Mouse (Mus musculus): ENCODE data around the gene Esp22. TPM values are rescaled to one million over a fixed set of nuclear protein-coding genes. Genes with fewer than 3 reads are reported as not detected.

The Esp22 gene
- total RNA-seq (2023) = not detected

DNA sequence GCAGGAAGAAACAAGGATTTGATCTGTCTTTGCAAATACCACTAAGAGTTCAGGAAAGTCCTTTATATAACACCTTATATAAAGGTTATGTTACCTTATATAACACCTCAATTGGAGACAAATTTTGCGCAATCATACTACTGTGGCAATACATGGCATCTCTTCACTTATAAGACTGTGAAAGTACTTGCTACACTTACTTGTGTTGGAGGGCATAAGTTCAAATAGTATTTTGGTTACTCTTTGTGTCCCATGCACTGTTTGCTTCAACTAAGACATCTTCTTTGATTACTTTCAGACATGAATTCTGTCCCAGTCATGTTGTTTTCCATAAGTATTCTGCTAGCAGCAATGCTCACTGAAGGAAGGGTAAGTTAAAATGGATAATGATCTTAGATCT, at the start of gene Esp22:
Esp22 (plus strand) TSS at position 301 of the 400 bp plus-strand sequence.

DNA sequence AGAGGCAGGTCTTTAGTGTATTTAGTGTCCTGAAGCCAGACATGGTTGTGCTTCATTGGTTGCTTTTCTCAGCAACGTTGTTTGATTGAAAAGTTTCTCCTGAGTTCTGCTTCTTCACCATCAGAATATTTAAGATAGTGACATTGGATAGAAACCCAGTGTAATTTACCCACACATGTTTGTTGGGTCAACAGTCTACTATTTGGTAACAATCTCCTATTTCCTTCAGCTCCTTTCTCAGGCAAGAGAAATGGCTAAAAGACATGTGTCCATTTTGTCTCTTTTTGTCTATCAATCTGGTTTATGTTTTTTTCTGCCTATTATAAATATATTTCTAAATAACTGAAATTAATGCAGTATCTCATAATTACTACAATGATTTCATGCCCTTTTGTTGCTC, 18.2 kb upstream of the Esp22 start, which contains the start of gene Esp23:
Esp23 (minus strand) TSS at position 101 of the 400 bp plus-strand sequence.

Other genes with a start within 250 kb of the Esp22 start
- not detected for gene Esp24, start 58.6 kb upstream of the Esp22 start, total RNA-seq (2023)
- not detected for gene Gm21903, start 52.0 kb upstream of the Esp22 start, total RNA-seq (2023)
- not detected for gene Esp23, start 18.3 kb upstream of the Esp22 start, total RNA-seq (2023)

Data from CD4-positive naive resting alpha-beta T cell, adult 57 days (primary cell).